ENCODE assay signal across 8 mouse cellular contexts in genomic region chr9:104337183-104337931, GRCm38 (mm10). TPM values are rescaled to one million over a fixed set of nuclear protein-coding genes. Genes with fewer than 3 reads are reported as not detected.
DNase-seq lines count a peak whose midpoint lies in the region; ATAC-seq lines count a peak whose summit lies in the region.

Gene Acpp, minus strand, starts transcription at chr9:104337748.

- H3K27ac ChIP-seq in lung, embryonic 15.5 days, result no peak within 1 kb of the TSS

- H3K4me1 ChIP-seq in lung, embryonic 15.5 days, result no peaks in the 10 kb centered on the region

- ATAC-seq in lung, embryonic 15.5 days (ENCODE audit: borderline replicate concordance, extremely low read depth, low FRiP score, low TSS enrichment), result no peak; the same call in 1 of the 2 replicates
- ATAC-seq in neutrophil, adult 5-6 weeks (ENCODE audit: extremely low read depth, insufficient number of reproducible peaks, low FRiP score, poor library complexity, severe bottlenecking), result peak; percentile 82

- H3K4me3 ChIP-seq in lung, embryonic 15.5 days, result peak within 1 kb of the TSS; percentile 7; the same call in 1 of the 2 replicates

- no peaks in the 10 kb centered on the region for H3K9me3 ChIP-seq in lung, embryonic 15.5 days

- WGBS in lung, embryonic 15.5 days, result 21% methylated on average over 18 of the region's 18 CpGs

- H3K36me3 ChIP-seq in lung, embryonic 15.5 days, result no peaks in the 10 kb centered on the region

- peak within 1 kb of the TSS; percentile 39 for H3K4me2 ChIP-seq in lung, embryonic 15.5 days

- peak; percentile 39 to 59 for DNase-seq in CD8-positive naive resting alpha-beta T cell, adult 2 months (ENCODE audit: low read depth in 2 of 2, low spot score in 2 of 2)
- DNase-seq in adrenal gland, postnatal 10 days, result peak; percentile 30
- no peak for DNase-seq in gonadal fat pad, adult 2 months (ENCODE audit: low read depth)
- DNase-seq in kidney, adult 18-20 months, result peak; percentile 46
- DNase-seq in urinary bladder, postnatal 36 days (ENCODE audit: low spot score in 2 of 2), result peak; percentile 18 to 59
- no peak for DNase-seq in MN1 (ENCODE audit: low spot score)

- no peaks in the 10 kb centered on the region for H3K27me3 ChIP-seq in lung, embryonic 15.5 days

- no peak within 1 kb of the TSS for H3K9ac ChIP-seq in lung, embryonic 15.5 days

RNA-seq across cellular contexts. Expression of gene Acpp, which starts in this region (rescaled TPM):
- total RNA-seq in adrenal gland, postnatal 10 days (2021), result 1 to 10 TPM in 1 of 2 experiments, under 1 TPM in 1; 0.96 to 1.6 TPM
- 15.4 and 16.0 TPM in 2 replicates for polyA plus RNA-seq in gonadal fat pad, adult 2 months (2012; rRNA removed)
- polyA plus RNA-seq in lung, embryonic 15.5 days (2015; fragmentation: Nextera tagmentation; extraction: Ambion mirVana), result 0.42 and 0.64 TPM in 2 replicates
- total RNA-seq in neutrophil, adult 5-6 weeks (2017), result 29.8 and 36.7 TPM in 2 replicates

Comparison
In these comparisons a context has a peak if more than half of its experiments do, and no peak if none do; other contexts are left out.
1. RNA of gene Acpp (total RNA-seq): 29.8 to 36.7 TPM in neutrophil, adult 5-6 weeks; 0.96 to 1.6 TPM in adrenal gland, postnatal 10 days; every median in the first group is over 10 times any median in the second.
2. RNA of gene Acpp (polyA plus RNA-seq): 15.4 to 16.0 TPM in gonadal fat pad, adult 2 months; 0.42 to 0.64 TPM in lung, embryonic 15.5 days; every median in the first group is over 10 times any median in the second.
3. DNase-seq: peak in CD8-positive naive resting alpha-beta T cell, adult 2 months (2 of 2), adrenal gland, postnatal 10 days (single experiment), kidney, adult 18-20 months (single experiment) and urinary bladder, postnatal 36 days (2 of 2); none in gonadal fat pad, adult 2 months (single experiment) and MN1 (single experiment).